Mouse (Mus musculus) heart, postnatal 0 days (tissue): ENCODE data around the gene Pde11a.

ENCODE experiments used
- CTCF ChIP-seq: IDR thresholded peaks from 2 replicates; pipeline ENCODE4 v1.5.1; 2016; ENCODE audit warnings: antibody characterized with exemption, control low read depth, low read depth
- EP300 ChIP-seq: IDR thresholded peaks from 2 replicates; pipeline ENCODE4 v1.6.1; 2016; ENCODE audit warnings: antibody characterized with exemption, low read depth

DNA sequence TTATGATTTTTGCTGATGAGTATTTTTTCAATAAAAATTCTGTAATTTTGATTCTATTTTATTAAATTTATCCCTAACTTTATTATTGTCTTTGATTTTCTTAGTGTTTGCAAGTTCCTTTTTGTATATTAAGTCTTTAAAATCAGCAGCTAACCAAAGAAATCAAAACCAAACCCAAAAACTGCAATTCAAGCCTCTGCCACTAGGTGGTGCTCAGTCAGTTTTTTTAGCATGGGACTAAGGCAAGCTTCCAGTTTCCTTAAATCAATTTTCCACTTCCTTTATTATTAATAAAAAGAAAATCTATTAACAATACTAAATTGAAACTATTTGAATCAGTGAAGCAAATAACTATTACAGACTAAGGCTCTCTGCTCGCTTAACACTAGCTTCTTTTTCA is 222.9 kb downstream of the Pde11a start:
- TF ChIP-seq EP300: no peak
- peak; percentile 74 for TF ChIP-seq CTCF
